Mouse (Mus musculus): ENCODE results near the gene Ttll10. TPM values are rescaled to one million over a fixed set of nuclear protein-coding genes. Genes with fewer than 3 reads are reported as not detected.

Ttll10 gene
- total and polyA plus RNA-seq, 2 experiments from 2014 or later, result 0.06 TPM; not detected in 1

GRCm38 (mm10) chr4:156067256-156067949 lies 8.2 kb upstream of the Ttll10 start:
- Histone ChIP-seq H3K9ac (no peak overlapping the region), H3K36me3 (ENCODE audit: insufficient read depth) (no peaks in the 10 kb centered on the region), H3K27me3 (ENCODE audit: insufficient read depth, low read length) (no peaks in the 10 kb centered on the region), H3K27ac (ENCODE audit: low read depth, low read length) (no peak overlapping the region), H3K9me3 (ENCODE audit: low read length) (no peaks in the 10 kb centered on the region), H3K4me1 (ENCODE audit: insufficient read depth) (no peaks in the 10 kb centered on the region), H3K4me3 (ENCODE audit: low read depth, low read length) (no peak overlapping the region), H3K4me2 (ENCODE audit: low read depth) (no peak overlapping the region)
- DNase-seq (no peak), ATAC-seq (no peak)
- WGBS, result 81% methylated on average over 5 of the region's 5 CpGs
- no peak for TF ChIP-seq CTCF (IDR thresholded peaks at IDR 0.05; ENCODE audit: low read depth)

GRCm38 (mm10) chr4:156065156-156065894 lies 6.1 kb upstream of the Ttll10 start:
- Histone ChIP-seq H3K27ac (ENCODE audit: low read depth, low read length) (no peak overlapping the region), H3K9ac (no peak overlapping the region), H3K4me2 (ENCODE audit: low read depth) (no peak overlapping the region), H3K4me3 (ENCODE audit: low read depth, low read length) (no peak overlapping the region), H3K4me1 (ENCODE audit: insufficient read depth) (no peaks in the 10 kb centered on the region), H3K36me3 (ENCODE audit: insufficient read depth) (no peaks in the 10 kb centered on the region), H3K9me3 (ENCODE audit: low read length) (no peaks in the 10 kb centered on the region), H3K27me3 (ENCODE audit: insufficient read depth, low read length) (no peaks in the 10 kb centered on the region)
- no peak for ATAC-seq
- TF ChIP-seq CTCF (IDR thresholded peaks at IDR 0.05; ENCODE audit: low read depth), result no peak
- DNase-seq, result no peak
- 91% methylated on average over 10 of the region's 10 CpGs for WGBS

GRCm38 (mm10) chr4:156064510-156064897 lies 5.3 kb upstream of the Ttll10 start:
- TF ChIP-seq CTCF (IDR thresholded peaks at IDR 0.05; ENCODE audit: low read depth), result no peak
- 84% methylated on average over 9 of the region's 9 CpGs for WGBS
- no peaks in the 10 kb centered on the region for H3K27me3 ChIP-seq (ENCODE audit: insufficient read depth, low read length)

GRCm38 (mm10) chr4:156063861-156064509 lies 4.8 kb upstream of the Ttll10 start:
- Histone ChIP-seq H3K9me3 (ENCODE audit: low read length) (no peaks in the 10 kb centered on the region), H3K27me3 (ENCODE audit: insufficient read depth, low read length) (no peaks in the 10 kb centered on the region), H3K4me1 (ENCODE audit: insufficient read depth) (no peaks in the 10 kb centered on the region), H3K4me2 (ENCODE audit: low read depth) (no peak overlapping the region), H3K36me3 (ENCODE audit: insufficient read depth) (no peaks in the 10 kb centered on the region), H3K27ac (ENCODE audit: low read depth, low read length) (no peak overlapping the region), H3K4me3 (ENCODE audit: low read depth, low read length) (no peak overlapping the region), H3K9ac (no peak overlapping the region)
- DNase-seq (no peak), ATAC-seq (no peak)
- WGBS, result 6% methylated on average over 4 of the region's 4 CpGs
- TF ChIP-seq CTCF (IDR thresholded peaks at IDR 0.05; ENCODE audit: low read depth), result no peak

More at GRCm38 (mm10) chr4:156064510-156064897, 5.3 kb upstream of the Ttll10 start:
- Histone ChIP-seq H3K4me2 (ENCODE audit: low read depth) (no peak overlapping the region), H3K4me1 (ENCODE audit: insufficient read depth) (no peaks in the 10 kb centered on the region), H3K27ac (ENCODE audit: low read depth, low read length) (no peak overlapping the region), H3K9me3 (ENCODE audit: low read length) (no peaks in the 10 kb centered on the region), H3K4me3 (ENCODE audit: low read depth, low read length) (no peak overlapping the region), H3K9ac (no peak overlapping the region), H3K36me3 (ENCODE audit: insufficient read depth) (no peaks in the 10 kb centered on the region)
- DNase-seq (no peak), ATAC-seq (no peak)

- Histone ChIP-seq H3K36me3 (ENCODE audit: insufficient read depth) (no peaks in the 10 kb centered on the region), H3K9ac (no peak overlapping the region), H3K27me3 (ENCODE audit: insufficient read depth, low read length) (no peaks in the 10 kb centered on the region), H3K4me1 (ENCODE audit: insufficient read depth) (no peaks in the 10 kb centered on the region), H3K27ac (ENCODE audit: low read depth, low read length) (no peak overlapping the region), H3K9me3 (ENCODE audit: low read length) (no peaks in the 10 kb centered on the region), H3K4me2 (ENCODE audit: low read depth) (no peak overlapping the region), H3K4me3 (ENCODE audit: low read depth, low read length) (no peak overlapping the region)
- ATAC-seq, result no peak
- no peak for TF ChIP-seq CTCF (IDR thresholded peaks at IDR 0.05; ENCODE audit: low read depth)
- DNase-seq, result no peak
- WGBS, result 40% methylated on average over 10 of the region's 10 CpGs
These were observed 499 bp upstream of the Ttll10 start for GRCm38 (mm10) chr4:156059713-156060112.

- Histone ChIP-seq H3K9ac (no peak overlapping the region), H3K9me3 (ENCODE audit: low read length) (no peaks in the 10 kb centered on the region), H3K27ac (ENCODE audit: low read depth, low read length) (no peak overlapping the region), H3K36me3 (ENCODE audit: insufficient read depth) (no peaks in the 10 kb centered on the region), H3K4me2 (ENCODE audit: low read depth) (no peak overlapping the region), H3K4me1 (ENCODE audit: insufficient read depth) (no peaks in the 10 kb centered on the region), H3K4me3 (ENCODE audit: low read depth, low read length) (no peak overlapping the region), H3K27me3 (ENCODE audit: insufficient read depth, low read length) (no peaks in the 10 kb centered on the region)
- no peak for TF ChIP-seq CTCF (IDR thresholded peaks at IDR 0.05; ENCODE audit: low read depth)
- ATAC-seq (no peak), DNase-seq (no peak)
- WGBS, result 81% methylated on average over 9 of the region's 9 CpGs
These were observed 388 bp downstream of the Ttll10 start for GRCm38 (mm10) chr4:156058826-156059225.

GRCm38 (mm10) chr4:156057702-156058101 lies 1.5 kb downstream of the Ttll10 start:
- Histone ChIP-seq H3K9me3 (ENCODE audit: low read length) (no peaks in the 10 kb centered on the region), H3K27me3 (ENCODE audit: insufficient read depth, low read length) (no peaks in the 10 kb centered on the region), H3K4me1 (ENCODE audit: insufficient read depth) (no peaks in the 10 kb centered on the region), H3K4me3 (ENCODE audit: low read depth, low read length) (no peak overlapping the region), H3K27ac (ENCODE audit: low read depth, low read length) (no peak overlapping the region), H3K36me3 (ENCODE audit: insufficient read depth) (no peaks in the 10 kb centered on the region), H3K4me2 (ENCODE audit: low read depth) (no peak overlapping the region), H3K9ac (no peak overlapping the region)
- 70% methylated on average over 10 of the region's 10 CpGs for WGBS
- no peak for TF ChIP-seq CTCF (IDR thresholded peaks at IDR 0.05; ENCODE audit: low read depth)
- DNase-seq (no peak), ATAC-seq (no peak)

Data from forebrain, postnatal 0 days (tissue).